Mouse (Mus musculus) neutrophil, adult 83 days (primary cell): ENCODE data around the gene Kctd7. TPM values are rescaled to one million over a fixed set of nuclear protein-coding genes. Genes with fewer than 3 reads are reported as not detected.

ENCODE experiments used
- total RNA-seq, 2 experiments: library from RNA; stranded (reverse); gene quantifications; one replicate each; pipeline ENCODE4 v1.2.4; 2023

Gene Kctd7
- total RNA-seq: 1 to 10 TPM; 6.2 to 6.6 TPM

DNA sequence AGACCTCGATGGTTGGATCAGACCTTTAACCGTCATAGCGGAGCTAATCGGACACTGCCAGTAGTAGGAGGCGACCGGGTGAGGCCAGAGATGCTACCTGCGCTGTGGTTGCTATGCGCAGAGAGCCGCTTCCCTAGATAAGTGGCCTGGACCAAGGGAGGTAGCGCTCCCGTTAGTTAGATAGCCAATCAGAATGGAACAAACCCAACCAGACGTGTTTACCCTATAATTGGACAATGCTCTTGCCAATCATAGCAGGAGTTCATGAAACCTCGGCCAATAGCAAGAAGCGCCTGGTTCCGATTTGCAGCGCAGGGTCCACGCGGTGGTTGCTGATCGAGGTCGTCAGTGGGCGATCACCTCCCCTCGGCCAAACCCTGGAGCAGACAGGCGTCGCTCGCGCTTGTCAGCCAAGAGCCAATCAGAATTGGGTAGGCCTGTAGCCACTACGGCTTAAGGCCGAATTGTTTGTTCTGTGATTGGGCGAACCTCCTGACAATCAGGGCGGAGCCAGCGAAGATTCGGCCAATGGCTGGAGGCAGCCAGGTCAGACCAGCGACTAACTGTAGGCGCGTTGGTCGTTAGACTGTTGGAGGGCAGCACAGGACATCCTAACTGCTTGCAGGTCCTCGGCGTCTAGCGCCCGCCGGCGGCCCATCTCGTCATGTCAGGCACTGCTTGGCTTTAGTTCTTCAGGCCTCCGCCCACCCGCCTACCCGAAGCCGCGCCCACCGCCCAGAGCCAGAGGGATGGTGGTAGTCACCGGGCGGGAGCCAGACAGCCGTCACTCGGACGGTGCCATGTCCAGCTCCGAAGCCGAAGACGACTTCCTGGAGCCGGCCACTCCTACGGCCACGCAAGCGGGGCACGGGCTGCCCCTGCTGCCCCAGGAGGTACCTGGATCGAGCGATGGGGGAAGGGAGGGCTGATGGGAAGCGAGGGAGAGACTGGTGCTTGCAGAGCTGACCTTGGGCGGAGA lies at the start of gene Kctd7:
TSS of gene Kctd7 (plus strand) at position 528 of the 979 bp plus-strand sequence.

GRCm38 (mm10) chr5:130171423-130171954 lies 26.8 kb downstream of the Kctd7 start, which contains the start of gene Rabgef1:
Rabgef1 (plus strand) TSS chr5:130171798.

Other genes starting within 250 kb of the Kctd7 start
- not detected for gene Zbed5, start 249.1 kb upstream of the Kctd7 start, total RNA-seq
- gene Phkg1, start 246.3 kb upstream of the Kctd7 start, total RNA-seq: under 1 TPM; 0.48 to 0.97 TPM
- 1 to 10 TPM; 1.5 to 1.8 TPM for gene Nupr1l, start 236.3 kb upstream of the Kctd7 start, total RNA-seq
- gene Vkorc1l1, start 202.9 kb upstream of the Kctd7 start, total RNA-seq: 10 to 100 TPM; 18.1 to 21.5 TPM
- 10 to 100 TPM; 58.8 to 62.3 TPM for gene Gusb, start 141.8 kb upstream of the Kctd7 start, total RNA-seq
- gene Asl, start 115.6 kb upstream of the Kctd7 start, total RNA-seq: 10 to 100 TPM; 20.8 to 26.4 TPM
- 10 to 100 TPM; 21.8 to 23.1 TPM for gene Crcp, start 115.6 kb upstream of the Kctd7 start, total RNA-seq
- 1 to 10 TPM; 3.8 to 4.7 TPM for gene Tpst1, start 71.5 kb upstream of the Kctd7 start, total RNA-seq
- gene Rabgef1, start 26.9 kb downstream of the Kctd7 start, total RNA-seq: 10 to 100 TPM; 34.6 to 48.5 TPM
- gene Tmem248, start 72.2 kb downstream of the Kctd7 start, total RNA-seq: 10 to 100 TPM; 37.4 to 52.7 TPM
- 10 to 100 TPM; 37.7 to 41.7 TPM for gene Sbds, start 110.7 kb downstream of the Kctd7 start, total RNA-seq
- 10 to 100 TPM; 10.9 to 11.6 TPM for gene Tyw1, start 110.8 kb downstream of the Kctd7 start, total RNA-seq
- gene Caln1, start 224.6 kb downstream of the Kctd7 start, total RNA-seq: not detected
- not detected for gene A330070K13Rik, start 239.8 kb downstream of the Kctd7 start, total RNA-seq